Mouse (Mus musculus): Measurements from ENCODE around the gene CT030661.1.
"Not testable (repeated sequence)": the region's sequence is repeated elsewhere in the genome, so short reads cannot be mapped to it uniquely, and the experiment has no call there.

DNA sequence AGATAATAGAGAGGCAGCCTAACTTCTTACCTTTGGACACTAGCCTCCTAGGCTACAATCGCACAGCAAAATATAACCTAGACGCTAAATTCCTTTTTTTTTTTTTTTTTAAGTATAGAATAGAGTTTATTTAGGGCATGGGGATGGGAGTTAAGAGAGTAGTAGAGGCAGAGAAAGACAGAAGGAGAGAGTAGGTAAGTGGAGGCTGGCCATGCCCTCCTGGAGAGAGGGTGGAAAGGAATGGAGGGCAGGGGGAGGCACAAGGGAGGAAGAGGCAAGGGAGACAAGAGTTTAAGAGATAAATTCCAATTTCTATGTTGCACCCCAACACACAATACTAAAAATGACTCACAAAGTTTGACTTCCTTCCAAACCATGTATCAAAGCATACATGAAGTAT is 610 bp upstream of the CT030661.1 start:
- TF ChIP-seq GATA1 (IDR thresholded peaks at IDR 0.05; ENCODE audit: borderline replicate concordance, low read length); FLI1 (IDR thresholded peaks at IDR 0.05; ENCODE audit: low read length): not testable (repeated sequence)
